Mouse (Mus musculus) lung, postnatal 36 days (tissue): Measurements from ENCODE around the gene Ms4a6c.
A peak's percentile ranks its signal among the peaks of the same experiment; 100 is the strongest.
"Not testable (repeated sequence)": the region's sequence is repeated elsewhere in the genome, so short reads cannot be mapped to it uniquely, and the experiment has no call there.

ENCODE experiments used
- DNase-seq: peaks from one replicate; pipeline ENCODE4 v3.0.0; 2022; ENCODE audit warnings: mixed read lengths

Ms4a6c gene

GRCm38 (mm10) chr19:11469215-11469614 is at the start of gene Ms4a6c:
Gene Ms4a6c, plus strand, starts transcription at chr19:11469366.
- peak; percentile 25 for DNase-seq

DNA sequence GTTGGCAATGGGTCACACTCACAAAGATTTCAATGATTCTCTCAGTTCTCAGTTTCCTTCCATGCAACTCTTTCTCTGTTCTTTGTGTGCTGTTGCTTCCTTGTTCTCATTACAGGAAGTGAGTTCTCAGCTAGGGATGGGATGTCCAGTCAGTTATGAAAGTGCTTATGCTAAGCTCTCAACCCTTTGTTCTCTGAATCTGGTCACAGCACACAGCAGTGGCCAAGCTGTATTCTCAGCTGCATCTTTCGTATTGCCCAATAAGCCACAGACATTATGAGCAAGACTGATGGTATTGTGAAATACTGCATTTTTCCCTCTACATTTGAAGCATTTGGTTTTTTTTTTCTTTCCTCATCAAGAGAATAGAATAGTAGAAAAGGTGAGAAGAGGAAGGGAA is 38.0 kb upstream of the Ms4a6c start:
- DNase-seq: peak; percentile 22

DNA sequence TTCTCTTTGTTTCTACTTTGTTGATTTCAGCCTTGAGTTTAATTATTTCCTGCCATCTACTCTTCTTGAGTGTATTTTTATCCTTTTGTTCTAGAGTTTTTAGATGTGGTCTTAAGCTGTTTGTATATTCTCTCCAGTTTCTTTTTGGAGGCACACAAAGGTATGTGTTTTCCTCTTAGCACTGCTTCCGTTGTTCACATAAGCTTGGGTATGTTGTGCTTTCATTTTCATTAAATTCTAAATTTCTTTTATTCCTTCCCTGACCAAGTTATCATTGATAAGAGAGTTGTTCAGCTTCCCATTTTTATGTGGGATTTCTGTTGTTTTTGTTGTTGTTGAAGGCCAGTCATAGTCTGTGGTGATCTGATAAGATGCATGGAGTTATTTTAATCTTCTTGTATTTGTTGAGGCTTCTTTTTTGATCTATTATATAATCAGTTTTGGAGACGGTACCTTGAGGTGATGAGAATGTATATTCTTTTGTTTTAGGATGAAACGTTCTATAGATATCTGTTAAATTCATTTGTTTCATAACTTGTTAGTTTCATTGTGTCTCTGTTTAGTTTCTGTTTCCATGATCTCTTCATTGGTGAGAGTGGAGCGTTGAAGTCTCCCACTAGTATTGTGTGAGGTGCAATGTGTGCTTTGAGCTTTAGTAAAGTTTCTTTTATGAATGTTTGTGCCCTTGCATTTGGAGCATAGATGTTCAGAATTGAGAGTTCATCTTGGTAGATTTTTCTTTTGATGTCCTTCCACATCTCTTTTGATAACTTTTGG is 33.9 kb upstream of the Ms4a6c start:
- no peak for DNase-seq

DNA sequence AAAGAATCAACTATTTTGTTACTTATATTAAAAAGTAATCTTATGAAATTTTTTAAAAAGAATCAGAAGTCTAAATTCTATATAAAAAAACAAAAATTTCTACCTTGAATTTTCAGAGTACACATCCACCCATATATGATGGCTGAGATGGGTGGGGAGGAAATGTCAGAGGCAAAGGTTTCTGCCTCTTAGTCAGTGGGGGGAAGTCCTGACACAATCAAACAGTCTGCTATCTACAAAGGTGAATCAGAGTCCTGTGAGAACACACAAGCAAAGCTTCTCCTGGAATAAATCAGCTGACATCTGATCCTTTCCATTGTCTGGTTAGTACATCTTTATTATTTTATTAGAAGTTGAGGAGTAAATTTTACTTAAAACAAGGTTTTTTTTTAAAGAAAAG is 25.8 kb upstream of the Ms4a6c start, which contains the start of gene Ms4a4b:
Gene Ms4a4b, plus strand, starts transcription at position 216 of the 400 bp plus-strand sequence.
- no peak for DNase-seq

GRCm38 (mm10) chr19:11443964-11444363 is 25.2 kb upstream of the Ms4a6c start:
- DNase-seq: no peak

DNA sequence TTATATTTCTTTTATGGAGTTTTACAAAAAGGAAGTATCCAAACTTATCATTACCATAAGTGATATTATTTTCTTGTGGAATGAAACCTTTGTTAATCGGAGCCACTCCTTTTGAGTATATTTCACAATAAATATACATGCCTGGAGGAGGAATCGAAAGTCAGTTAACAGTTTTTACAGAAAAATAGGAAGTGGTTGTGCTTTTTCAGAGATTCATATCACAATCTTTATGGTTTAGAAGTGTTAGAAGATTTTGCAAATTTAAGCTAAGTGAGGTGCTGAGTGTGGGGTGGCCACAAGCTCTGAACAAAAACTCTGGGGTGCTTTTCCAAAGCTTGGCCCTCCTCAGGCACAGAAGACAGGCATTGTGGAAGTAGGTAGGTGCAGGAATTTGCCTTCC is 21.9 kb upstream of the Ms4a6c start:
- no peak for DNase-seq

DNA sequence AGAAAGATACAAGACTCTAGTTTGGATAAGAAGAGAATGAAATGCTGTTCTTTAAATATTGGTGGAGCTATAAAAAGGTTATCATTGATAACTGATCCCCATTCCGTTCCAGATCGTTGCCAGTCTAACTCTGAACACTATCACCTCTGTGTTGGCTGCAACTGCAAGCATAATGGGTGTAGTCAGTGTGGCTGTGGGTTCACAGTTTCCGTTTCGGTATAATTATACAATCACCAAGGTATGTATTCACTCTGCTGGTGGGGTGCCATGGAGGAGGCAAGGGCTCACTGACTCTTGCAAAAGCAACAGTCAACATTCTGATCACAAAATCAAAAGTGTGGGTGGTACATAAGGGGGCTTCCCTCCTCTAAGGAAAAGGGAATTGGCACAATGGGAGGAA is 10.1 kb upstream of the Ms4a6c start:
- not testable (repeated sequence) for DNase-seq

GRCm38 (mm10) chr19:11464795-11465194 is 4.4 kb upstream of the Ms4a6c start:
- peak; percentile 37 for DNase-seq

DNA sequence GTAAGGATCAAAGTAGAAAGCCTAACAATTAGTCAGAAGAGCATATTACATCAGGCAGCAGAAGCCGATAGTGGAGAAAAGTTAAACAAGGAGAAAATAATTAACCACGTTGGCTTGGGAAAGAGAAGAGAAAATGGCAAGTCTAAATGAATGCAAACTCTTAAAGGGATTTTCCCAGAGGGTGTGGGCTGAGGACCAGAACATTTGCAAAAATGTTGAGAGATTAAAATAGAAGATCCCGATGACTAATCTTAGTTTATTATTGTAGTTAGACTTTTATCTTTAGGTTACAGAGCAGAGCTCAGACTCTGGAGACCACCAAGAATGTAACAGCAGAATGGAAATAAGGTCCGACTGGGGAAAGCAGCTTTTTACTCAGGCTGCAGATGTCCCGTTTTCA is 2.7 kb upstream of the Ms4a6c start:
- no peak for DNase-seq

GRCm38 (mm10) chr19:11468361-11468760 is 805 bp upstream of the Ms4a6c start:
- not testable (repeated sequence) for DNase-seq

DNA sequence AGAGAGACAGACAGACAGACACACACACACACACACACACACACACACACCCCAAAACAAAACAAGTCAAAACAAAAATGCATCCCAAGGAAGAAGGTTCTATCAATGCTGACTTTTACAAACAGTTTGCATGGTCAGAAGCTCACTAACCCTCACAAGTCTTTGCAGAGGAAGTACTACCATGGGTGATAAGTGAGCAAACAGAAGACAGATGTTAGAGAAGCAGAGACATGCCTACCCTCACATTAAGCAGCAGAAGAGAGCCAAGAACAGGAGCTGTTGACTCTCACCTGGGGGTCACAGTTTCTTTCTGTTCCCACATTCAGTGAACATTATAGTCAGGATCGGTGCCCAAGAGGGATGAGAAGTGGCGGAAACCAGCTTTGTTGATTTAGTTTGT is 10.5 kb downstream of the Ms4a6c start:
- DNase-seq: no peak

DNA sequence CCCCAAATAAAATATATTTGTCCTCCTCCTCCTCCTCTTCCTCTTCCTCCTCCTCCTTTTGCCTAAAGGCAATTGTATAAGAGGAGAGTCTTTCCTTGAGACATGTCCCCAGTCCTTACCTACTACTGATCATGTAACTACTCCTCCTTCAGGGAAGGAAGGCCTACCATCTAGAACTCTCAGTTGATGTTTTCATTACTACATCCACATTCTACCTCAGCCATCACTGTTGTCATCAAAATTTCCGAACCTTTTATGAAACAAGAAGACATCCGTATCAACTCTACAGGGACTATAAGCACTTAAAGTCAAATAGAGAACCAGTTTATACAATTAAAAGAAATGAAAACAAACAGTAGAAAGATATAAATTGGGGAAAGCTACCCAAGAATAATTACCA is 13.5 kb downstream of the Ms4a6c start:
- no peak for DNase-seq

GRCm38 (mm10) chr19:11483941-11484340 is 14.8 kb downstream of the Ms4a6c start:
- no peak for DNase-seq

GRCm38 (mm10) chr19:11484388-11484787 is 15.2 kb downstream of the Ms4a6c start:
- no peak for DNase-seq

- DNase-seq: no peak
These were observed 16.1 kb downstream of the Ms4a6c start for GRCm38 (mm10) chr19:11485266-11485665.

- peak; percentile 11 for DNase-seq
These were observed 16.6 kb downstream of the Ms4a6c start, which contains the start of gene Gm8369 for GRCm38 (mm10) chr19:11485746-11486145. Gene Gm8369, plus strand, starts transcription at chr19:11485938.

GRCm38 (mm10) chr19:11486599-11486998 is 17.4 kb downstream of the Ms4a6c start:
- no peak for DNase-seq

- peak; percentile 31 for DNase-seq
These were observed 22.4 kb downstream of the Ms4a6c start for GRCm38 (mm10) chr19:11491406-11492189.

DNA sequence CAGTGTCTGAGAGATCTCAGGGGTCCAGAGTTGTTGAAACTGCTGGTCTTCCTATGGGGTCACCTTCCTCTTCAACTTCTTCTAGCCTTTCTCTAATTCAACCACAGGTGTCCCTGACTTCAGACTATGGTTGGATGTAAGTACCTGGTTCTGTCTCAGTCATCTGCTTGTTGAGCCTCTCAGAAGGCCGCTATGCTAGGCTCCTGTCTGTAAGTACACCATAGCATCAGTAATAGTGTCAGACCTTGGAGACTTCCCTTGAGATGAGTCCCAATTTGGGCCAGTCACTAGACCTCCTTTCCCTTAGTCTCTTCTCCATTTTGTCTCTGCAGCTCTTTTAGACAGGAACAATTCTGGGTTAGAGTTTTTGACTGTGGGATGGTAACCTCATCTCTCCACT is 23.5 kb downstream of the Ms4a6c start:
- DNase-seq: no peak

DNA sequence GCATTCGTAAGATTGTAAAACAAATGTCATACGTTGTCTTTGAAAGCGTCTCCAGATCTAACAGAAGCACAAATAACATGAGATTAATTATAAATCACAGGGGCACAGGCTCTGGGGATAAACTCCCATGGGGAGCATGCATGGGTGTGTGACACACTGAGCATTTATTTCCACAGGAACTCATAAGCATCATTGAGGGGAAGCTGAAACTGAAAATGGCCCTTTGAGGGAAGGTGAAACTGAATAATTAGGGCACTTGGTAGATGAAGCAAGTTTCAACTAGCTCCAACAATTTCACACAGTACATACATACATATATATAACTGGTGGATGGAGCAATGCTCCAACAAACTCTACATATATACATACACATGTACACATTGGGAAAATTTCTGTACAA is 25.4 kb downstream of the Ms4a6c start:
- peak; percentile 27 for DNase-seq

GRCm38 (mm10) chr19:11496361-11496760 is 27.2 kb downstream of the Ms4a6c start:
- DNase-seq: no peak

DNA sequence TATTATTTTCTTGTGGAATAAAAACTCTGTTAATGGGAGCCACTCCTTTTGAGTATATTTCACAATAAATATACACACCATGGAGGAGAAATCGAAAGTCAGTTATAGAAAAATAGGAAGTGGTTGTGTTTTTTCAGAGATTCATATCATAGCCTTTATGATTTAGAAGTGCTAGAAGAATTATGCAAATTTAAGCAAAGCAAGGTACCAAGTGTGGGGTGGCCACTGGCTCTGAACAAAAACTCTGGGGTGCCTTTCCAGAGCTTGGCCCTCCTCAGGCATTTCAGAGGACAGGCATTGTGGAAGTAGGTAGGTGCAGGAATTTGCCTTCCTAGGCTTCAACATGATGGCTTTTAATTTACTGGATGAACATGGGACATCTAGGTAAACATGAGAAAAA is 28.1 kb downstream of the Ms4a6c start:
- DNase-seq: not testable (repeated sequence)

GRCm38 (mm10) chr19:11500796-11501195 is 31.6 kb downstream of the Ms4a6c start:
- DNase-seq: no peak

DNA sequence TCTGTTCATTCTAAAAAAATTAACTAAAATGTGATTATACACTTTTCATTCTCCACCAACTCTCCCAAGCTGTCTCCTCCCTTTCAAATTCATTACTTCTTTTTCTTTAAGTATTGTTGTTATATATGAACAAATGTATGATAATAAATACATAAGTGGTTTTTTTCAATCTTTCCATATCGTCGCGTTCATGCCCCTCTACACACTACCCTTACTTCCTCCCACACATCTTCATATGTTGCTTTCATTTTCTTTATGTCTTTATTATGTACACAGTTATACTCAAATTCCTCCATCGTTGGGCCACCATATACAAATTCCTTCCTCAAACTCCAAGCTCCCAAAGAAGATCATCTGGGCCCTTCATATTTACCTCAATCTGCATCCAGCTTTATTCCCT is 32.2 kb downstream of the Ms4a6c start:
- DNase-seq: no peak
